Mouse (Mus musculus) E14TG2a.4 (cell line): ENCODE results near the gene 1700037H04Rik.

Experiments
- CTCF ChIP-seq: conservative IDR thresholded peaks from 2 replicates; pipeline ENCODE4 v1.5.1; 2014; ENCODE audit warnings: low read length
- NANOG ChIP-seq: IDR thresholded peaks from 2 replicates; pipeline ENCODE4 v1.6.1; 2014; ENCODE audit warnings: borderline replicate concordance, low read length, mixed read lengths
- POU5F1 ChIP-seq: IDR thresholded peaks from 2 replicates; pipeline ENCODE4 v1.6.1; 2014; ENCODE audit warnings: low read length, borderline replicate concordance

DNA sequence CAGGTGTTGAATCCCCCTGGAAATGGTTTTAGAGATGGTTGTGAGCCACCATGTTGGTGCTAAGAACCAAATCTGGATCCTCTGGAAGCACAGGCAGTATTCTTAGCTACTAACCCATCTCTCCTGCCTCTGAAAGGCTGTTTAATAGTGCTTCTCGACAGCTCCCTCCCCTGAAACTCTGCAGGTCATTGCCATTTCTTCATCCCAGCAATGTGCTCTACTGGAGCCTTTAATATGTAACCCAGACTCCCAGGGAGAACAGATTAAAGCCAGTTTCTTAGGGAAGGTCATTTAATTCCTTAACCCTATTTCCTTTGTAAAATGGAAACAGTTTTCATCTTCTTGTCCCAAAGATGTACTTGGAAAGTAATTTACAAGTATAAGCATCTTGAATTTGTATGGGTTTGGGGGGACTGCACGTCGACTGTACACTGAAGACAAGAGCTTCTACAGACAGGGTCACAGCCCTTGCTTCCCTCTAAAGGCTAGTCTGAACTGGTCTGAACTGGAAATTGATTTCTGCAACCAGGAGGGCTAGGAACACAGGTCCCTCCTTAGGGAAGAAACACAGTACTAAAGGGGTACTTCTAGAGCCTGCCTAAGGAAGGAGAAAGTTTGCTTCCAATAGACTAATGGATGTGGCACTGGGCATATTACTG, 15.5 kb upstream of the 1700037H04Rik start:
- TF ChIP-seq CTCF (no peak), NANOG (no peak), POU5F1 (no peak)
